Mouse (Mus musculus): Measurements from ENCODE around the gene Baiap3.

- TF ChIP-seq CTCF (IDR thresholded peaks at IDR 0.05; ENCODE audit: low read depth, low read length) (no peak), POLR2A (IDR thresholded peaks at IDR 0.05; ENCODE audit: borderline replicate concordance, low read depth, low read length) (no peak)
Measured at GRCm38 (mm10) chr17:25224586-25225222, 31.5 kb downstream of the Baiap3 start.

Data from bone marrow macrophage, adult 2 months (primary cell).